Mouse (Mus musculus) ES-CJ7 (cell line): ENCODE measurements at regions not wholly inside any gene's neighbourhood (a gene's known extent, or its start where the extent isn't known, plus 50 kb on each side); places are given as distances from the start of the nearest gene placed in this dataset.
A peak's percentile ranks its signal among the peaks of the same experiment; 100 is the strongest.

Source experiments
- DNase-seq: peaks from one replicate; pipeline ENCODE4 v3.0.0; 2011; ENCODE audit warnings: low read depth, low spot score

DNA sequence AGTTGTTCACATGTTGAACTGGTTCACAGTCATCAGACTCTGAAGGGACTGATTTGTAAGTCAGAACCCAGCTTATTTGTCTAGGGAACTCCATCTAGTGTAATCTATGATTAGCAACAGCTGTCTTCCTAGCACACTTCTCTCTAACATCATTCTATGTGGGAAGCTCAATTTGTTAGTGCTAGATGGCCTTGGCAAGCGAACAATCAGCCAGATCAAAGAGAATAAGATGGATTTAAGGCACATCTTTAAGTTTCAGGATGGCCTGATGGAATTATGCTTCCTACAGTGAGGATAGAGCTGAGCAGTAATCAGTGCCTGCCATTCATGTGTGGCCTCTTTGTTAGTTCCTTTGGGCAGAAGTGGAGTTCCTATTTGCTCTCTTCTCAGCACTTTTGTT, 183.1 kb upstream of the Pdcd1 start:
- no peak for DNase-seq

DNA sequence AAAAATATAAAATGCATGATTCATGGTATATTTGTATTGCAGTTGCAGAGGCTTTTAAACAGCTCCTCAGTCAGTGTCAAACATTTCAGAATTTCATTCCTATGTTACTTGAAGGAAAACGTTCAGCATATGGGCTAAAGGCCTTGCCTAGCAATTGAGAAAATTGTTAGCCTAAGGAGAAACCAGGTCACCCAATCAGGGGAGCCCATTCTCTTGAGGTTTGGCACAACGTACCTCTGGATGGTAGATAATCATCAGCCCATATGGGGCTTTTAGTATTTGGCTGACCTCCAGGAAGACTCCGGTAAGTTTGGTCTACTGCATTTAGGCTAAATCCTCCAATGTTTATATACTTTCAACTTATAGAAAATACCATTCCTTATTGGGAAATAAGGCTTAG, 168.7 kb upstream of the Pdcd1 start:
- no peak for DNase-seq

DNA sequence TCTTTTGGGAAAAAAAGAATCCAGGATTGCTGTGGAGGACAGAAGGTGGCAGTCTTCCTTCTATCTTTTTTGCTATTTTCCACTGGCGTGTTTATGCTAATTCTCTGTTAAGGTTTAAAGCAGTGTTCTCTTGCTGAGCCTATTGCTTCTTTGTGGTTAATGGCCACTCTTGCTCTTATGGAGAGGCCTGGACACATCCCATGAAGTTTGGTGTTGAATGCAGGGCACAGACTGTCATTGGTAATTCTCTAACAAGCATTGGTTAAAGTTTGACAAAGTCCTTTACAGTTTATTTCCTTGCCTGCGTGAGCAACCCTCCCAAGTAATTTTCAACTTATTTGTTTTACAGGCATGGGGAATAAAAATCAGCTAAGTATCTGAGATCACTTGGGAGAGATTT, 165.1 kb upstream of the Pdcd1 start:
- no peak for DNase-seq

DNA sequence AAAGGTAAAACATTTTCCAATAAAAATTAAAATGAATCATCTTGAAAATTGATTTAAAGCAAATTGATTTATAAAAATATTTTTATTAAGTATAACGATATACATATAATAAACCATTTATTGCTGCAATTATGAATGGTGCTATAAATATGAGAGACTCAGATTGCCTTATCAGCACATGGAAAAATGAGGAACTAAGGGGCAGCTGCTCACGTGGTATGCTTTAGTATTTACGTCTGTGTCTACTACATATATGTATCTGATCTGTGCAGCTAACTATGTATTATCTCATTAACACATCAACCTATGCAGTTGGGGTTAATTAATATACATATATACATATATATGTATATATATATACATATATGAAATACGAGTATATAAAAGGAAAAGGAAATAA, 156.6 kb upstream of the Pdcd1 start:
- DNase-seq = no peak

DNA sequence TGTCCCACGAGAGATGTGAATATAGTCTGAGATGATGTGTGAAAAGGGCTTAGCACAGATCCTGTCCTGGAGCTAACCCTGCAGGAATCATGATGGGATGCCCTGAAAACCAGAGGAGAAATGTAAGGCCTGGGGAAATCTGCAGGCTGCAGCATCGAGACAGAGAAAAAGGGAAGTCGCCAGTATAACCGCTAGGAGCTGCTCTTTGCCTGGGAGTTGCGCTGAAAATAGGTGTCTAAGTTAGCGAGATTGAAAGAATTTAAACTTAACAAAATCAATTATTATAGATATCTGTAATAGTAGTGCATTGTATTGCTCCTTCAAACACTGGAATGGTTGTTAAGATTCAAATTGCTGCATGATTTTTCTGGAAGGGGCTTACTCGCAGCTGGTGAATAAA, 155.5 kb upstream of the Pdcd1 start:
- no peak for DNase-seq

DNA sequence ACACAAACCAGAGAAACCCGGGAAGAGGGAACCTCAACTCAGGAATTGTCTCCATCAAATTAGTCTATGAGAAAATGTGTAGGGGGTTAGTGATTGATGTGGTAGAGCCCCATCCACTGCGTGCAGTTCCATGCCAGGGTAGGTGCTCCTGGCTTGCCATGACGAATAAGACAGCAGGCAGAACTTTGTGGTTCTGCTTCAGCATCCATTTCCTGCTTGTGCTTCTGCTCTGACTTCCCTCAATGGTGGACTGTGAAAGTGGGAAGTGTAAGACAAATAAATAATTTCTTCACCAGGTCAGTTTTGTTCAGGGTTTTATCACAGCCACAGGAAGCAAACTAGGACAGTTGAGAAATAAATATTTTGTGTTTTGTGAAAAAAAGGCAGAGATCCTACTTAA, 150.9 kb upstream of the Pdcd1 start:
- no peak for DNase-seq

DNA sequence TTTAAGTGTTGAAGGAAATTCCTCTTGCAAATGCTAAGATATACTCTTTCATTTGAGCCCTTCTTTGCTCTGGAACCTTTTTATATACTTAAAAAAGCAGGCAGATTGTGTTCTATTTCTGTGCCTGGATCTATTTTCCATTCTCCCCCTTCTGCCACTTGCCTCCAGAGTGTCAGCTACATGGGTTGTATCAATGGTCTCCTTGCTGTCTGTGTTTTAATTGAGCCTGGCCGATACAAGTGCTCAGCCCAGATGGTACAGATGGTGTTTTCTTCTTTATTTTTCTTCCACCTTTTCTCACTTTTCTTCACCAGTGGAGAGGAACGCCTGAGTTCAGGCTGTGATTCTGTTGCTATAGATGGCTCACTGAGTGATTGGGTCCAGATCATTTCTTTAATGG, 131.5 kb upstream of the Pdcd1 start:
- DNase-seq = no peak

DNA sequence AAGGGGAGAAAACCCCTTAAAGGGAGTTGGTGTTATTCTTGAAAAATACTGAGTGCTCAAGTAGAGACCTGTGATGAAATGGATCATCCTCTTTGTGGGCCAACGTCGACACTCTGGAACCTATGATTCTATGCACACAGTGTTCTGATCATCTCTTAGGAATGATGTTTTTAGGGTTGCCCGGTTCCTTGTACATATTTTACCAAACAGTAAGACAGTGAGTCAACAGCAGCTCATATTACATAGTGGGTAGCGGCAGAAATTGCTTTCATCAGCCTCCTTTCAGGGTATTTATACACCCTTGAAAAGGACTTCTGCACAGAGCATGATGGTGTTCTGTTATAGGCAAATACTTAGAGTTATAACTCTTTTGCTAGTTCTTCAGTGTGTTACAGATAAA, 97.6 kb upstream of the Pdcd1 start:
- no peak for DNase-seq

DNA sequence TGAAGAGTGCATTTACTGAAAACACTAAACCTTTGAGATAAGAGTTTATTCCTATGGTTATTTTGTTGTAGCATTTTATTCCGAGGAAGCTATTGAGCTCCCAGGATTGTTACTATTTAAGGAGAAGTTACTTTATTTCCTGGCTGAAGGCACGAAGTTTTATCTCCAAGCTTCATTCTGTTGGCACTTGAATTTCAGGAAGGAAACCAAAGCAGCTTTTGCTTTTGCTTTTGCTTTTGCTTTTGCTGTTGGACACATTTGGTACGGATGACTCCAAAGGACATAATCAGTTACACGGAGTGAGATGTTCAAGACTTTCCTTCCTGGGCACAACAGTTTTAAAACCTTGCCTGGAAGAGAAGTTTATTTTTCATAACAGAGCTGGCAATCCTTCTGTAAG, 94.7 kb upstream of the Pdcd1 start:
- no peak for DNase-seq

DNA sequence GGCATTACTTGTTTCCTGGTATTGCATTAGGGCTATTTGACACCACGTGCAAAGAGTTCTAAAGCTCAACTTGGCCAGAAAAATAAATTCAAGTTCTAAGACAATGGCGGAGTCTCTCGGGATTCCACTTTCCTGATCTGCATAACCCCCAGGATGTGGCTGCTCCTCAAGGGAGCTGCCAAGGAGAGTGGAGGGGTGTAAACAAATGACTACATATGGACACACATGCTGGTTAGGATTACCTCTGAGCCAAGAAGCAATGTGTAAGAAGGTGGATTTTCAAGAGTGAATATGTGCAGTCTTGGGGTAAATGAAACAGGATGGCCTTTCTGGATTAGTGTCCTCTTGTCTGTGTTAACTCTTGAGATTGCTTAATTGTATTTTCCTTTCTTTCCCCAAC, 88.2 kb upstream of the Pdcd1 start:
- DNase-seq = no peak

DNA sequence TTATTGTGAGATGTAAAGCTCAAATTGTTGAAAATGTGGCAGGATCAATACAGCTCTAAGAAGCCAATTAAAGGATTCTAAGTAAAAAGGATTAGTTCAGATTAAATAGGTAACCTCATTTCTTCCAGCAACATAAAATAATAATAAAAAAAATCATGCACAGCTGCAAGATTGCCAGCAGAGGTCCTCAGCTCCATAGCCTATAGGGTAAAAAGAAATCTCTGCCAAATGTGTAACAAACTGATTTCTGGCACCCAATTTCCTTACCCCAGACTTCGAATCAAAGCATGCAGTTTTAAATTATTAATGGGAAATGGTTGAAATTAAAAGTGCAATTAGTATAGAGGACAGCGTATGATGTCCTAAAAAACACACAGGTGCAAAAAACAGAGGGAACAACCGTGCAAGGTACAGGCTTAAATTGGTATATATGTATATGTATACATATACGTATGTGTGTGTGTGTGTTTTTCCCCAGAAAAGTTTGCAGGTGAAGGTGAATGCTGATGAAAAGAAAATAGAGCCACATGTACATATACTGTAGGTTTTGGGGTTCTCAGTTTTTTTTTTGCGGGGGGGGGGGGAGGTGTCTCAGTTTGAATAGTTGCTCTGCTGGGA, 87.2 kb upstream of the Pdcd1 start:
- peak; percentile 31 for DNase-seq

DNA sequence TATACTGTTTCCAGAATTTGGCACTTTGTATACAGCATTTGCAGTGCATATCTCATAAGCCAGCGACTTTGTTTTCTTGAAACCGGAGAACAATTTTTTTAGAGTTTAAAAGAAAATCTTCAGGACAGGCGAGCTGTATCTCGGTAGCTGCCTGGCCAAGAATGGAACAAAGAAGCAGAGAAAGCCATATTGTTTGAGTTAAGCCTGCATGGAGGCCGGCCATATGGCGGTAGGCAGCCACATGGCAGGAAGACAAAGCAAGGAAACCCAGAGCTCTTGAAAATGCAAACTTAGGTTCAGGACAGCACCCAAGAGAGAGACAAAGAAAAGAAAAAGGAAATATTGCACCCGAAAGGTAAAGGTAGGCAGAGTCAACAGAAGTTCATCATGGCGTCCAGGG, 84.4 kb upstream of the Pdcd1 start:
- no peak for DNase-seq
